Mouse (Mus musculus) right cerebral cortex, postnatal 14 days (tissue): ENCODE results near the gene Paqr5.

Source experiments
- DNase-seq: peaks from one replicate; pipeline ENCODE4 v3.0.0; 2022

Gene Paqr5

DNA sequence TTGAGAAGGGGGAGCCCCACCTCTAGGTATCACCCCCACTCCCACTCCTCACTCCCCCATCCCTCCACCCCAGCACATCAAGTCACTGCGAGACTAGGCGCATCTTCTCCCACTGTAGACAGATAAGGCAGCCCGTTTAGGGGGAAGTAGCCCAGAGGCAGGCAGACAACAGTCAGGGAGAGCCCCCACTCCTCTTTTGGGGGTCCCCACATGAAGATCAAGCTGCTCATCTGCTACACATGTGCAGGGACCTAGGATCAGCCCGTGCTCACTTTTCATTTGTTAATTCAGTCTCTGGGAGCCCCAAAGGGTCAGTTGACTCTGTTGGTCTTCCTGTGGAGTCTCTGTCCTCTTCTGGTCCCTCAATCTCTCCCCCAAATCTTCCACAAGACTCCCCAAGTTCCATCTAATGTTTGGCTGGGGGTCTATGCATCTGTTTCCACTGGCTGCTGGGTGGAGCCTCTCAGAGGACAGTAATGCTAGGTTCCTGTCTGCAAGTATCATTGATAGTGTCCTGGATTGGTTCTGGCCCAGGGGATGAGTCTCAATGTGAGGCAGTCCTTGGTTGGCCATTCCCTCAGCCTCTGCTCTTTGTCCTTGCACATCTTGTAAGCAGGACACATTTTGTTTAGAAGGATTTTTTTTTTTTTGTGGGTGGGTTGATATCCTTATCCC, 118.9 kb downstream of the Paqr5 start:
- no peak for DNase-seq

- DNase-seq, result peak; percentile 56
Observed at GRCm38 (mm10) chr9:61906912-61907311, 119.7 kb downstream of the Paqr5 start.

DNA sequence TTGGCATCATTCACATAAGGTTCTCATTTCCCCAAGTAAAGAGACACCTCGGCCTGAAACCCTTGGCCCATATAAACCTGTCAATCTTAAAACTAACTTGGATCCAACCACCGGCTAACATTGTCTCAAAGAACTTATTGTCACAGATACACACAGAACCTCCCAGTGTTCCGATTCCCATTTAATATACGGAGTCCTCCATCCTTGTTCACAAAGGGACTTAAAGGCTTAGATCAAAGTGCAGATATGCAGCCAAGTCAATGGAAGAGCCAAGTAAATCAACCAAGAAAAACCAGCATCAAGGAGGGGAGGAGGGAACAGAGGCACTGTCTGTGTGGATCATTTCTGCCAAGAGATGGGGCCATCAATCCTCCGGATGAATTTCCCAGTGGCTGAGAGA, 121.1 kb downstream of the Paqr5 start:
- no peak for DNase-seq

- no peak for DNase-seq
Observed at GRCm38 (mm10) chr9:61904201-61904600, 122.5 kb downstream of the Paqr5 start.
